Mouse (Mus musculus) hindbrain, embryonic 16.5 days (tissue): ENCODE data around the gene Vgll4. TPM values are rescaled to one million over a fixed set of nuclear protein-coding genes. Genes with fewer than 3 reads are reported as not detected.

Experiments
- ATAC-seq: fragments of 200-750 bp; cut with Nextera tagmentation; 2 replicates; pipeline ENCODE4 v1.8.0; 2017; ENCODE audit warnings: moderate TSS enrichment, moderate library complexity
- H3K27ac ChIP-seq: fragments of 300-500 bp; sonication (generic); 2 replicates; pipeline ENCODE4 v1.5.1; 2014; ENCODE audit warnings: low read depth, mild to moderate bottlenecking, control low read depth, low read length, moderate library complexity
- H3K27me3 ChIP-seq: fragments of 300-500 bp; sonication (generic); replicated peaks from 2 replicates; pipeline ENCODE4 v1.6.1; 2014; ENCODE audit warnings: low read length; ENCODE audit not compliant: control insufficient read depth, insufficient read depth
- H3K36me3 ChIP-seq: fragments of 300-500 bp; sonication (generic); 2 replicates; pipeline ENCODE4 v1.6.1; 2014; ENCODE audit warnings: mild to moderate bottlenecking, low read length, moderate library complexity, mixed read lengths; ENCODE audit not compliant: control insufficient read depth, insufficient read depth
- H3K4me1 ChIP-seq: fragments of 300-500 bp; sonication (generic); 2 replicates; pipeline ENCODE4 v1.6.1; 2014; ENCODE audit warnings: low read depth, low read length; ENCODE audit not compliant: control insufficient read depth, insufficient read depth
- H3K4me2 ChIP-seq: fragments of 300-500 bp; sonication (generic); 2 replicates; pipeline ENCODE4 v1.6.1; 2014; ENCODE audit warnings: mild to moderate bottlenecking, low read length, control low read depth, moderate library complexity
- H3K4me3 ChIP-seq: fragments of 300-500 bp; sonication (generic); 2 replicates; pipeline ENCODE4 v1.5.1; 2014; ENCODE audit warnings: mild to moderate bottlenecking, low read length, control low read depth, moderate library complexity
- H3K9ac ChIP-seq: fragments of 300-500 bp; sonication (generic); 2 replicates; pipeline ENCODE4 v1.6.1; 2014; ENCODE audit warnings: low read depth, mild to moderate bottlenecking, control low read depth, low read length, moderate library complexity
- H3K9me3 ChIP-seq: fragments of 300-500 bp; sonication (generic); 2 replicates; pipeline ENCODE4 v1.6.1; 2014; ENCODE audit warnings: mild to moderate bottlenecking, low read length, moderate library complexity; ENCODE audit not compliant: control insufficient read depth
- WGBS: fragments of 180-500 bp; shearing (Covaris S2); extraction: QIAGEN DNeasy Blood & Tissue Kit; methylation state at CpG from one replicate; pipeline ENCODE4 v1.1.7; 2014; 5-methylcytosine and 5-hydroxymethylcytosine counted together
- polyA plus RNA-seq: library from polyadenylated mRNA; unstranded; fragments of >200 nt; fragmentation: Nextera tagmentation; extraction: Ambion mirVana; gene quantifications from 2 replicates; pipeline ENCODE4 v1.2.1, GENCODE M21; 2015

Gene Vgll4
- polyA plus RNA-seq, 1 experiment from 2014 or later = 62.0 TPM

DNA sequence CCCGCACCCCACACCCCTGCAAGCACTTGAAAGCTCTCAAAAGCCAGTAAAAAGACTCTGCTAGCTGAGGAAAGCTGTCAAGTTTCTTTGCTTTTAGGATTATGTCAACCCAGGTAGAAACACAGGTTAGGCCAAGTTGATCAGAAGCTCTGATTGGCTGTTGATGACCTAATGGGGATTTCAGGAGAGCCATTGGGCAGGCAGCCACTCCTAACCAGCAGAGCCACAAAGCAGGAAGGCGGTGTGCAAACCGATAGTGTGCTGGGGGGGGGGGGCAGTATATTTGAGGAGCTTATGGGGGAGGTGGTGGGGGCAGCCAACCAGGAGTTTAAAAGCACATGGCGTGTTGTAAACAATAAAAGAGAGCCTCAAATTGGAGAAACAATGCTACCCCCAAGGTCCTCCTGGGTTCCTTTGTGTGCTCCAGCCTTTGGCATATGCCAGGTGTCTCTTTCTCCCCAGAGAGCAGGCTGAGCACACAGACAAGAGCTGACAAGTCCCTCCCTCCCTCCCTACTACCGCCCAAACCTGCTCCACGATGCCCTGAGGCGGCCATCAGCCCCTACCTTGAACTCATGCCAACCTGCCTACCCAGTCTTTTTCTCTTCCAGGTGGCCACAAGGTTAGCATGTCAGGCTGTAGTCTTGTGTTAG, 18.3 kb upstream of the Vgll4 start:
- no peaks in the 10 kb centered on the region for H3K9me3 ChIP-seq
- H3K4me3 ChIP-seq = no peak overlapping the region
- no peak overlapping the region for H3K4me2 ChIP-seq
- no peaks in the 10 kb centered on the region for H3K4me1 ChIP-seq
- ATAC-seq = no peak
- no peak overlapping the region for H3K27ac ChIP-seq
- H3K27me3 ChIP-seq = no peaks in the 10 kb centered on the region
- H3K9ac ChIP-seq = no peak overlapping the region
- no peaks in the 10 kb centered on the region for H3K36me3 ChIP-seq
- WGBS = 47% methylated on average over 7 of the region's 7 CpGs

GRCm38 (mm10) chr6:114982671-114983070, 12.9 kb upstream of the Vgll4 start:
- no peak overlapping the region for H3K27ac ChIP-seq
- no peak overlapping the region for H3K4me2 ChIP-seq
- no peak overlapping the region for H3K4me3 ChIP-seq
- H3K4me1 ChIP-seq = no peaks in the 10 kb centered on the region
- H3K27me3 ChIP-seq = no peaks in the 10 kb centered on the region
- H3K36me3 ChIP-seq = no peaks in the 10 kb centered on the region
- H3K9me3 ChIP-seq = no peaks in the 10 kb centered on the region
- H3K9ac ChIP-seq = no peak overlapping the region
- 87% methylated on average over 7 of the region's 7 CpGs for WGBS
- no peak for ATAC-seq

GRCm38 (mm10) chr6:114979715-114980114, 9.9 kb upstream of the Vgll4 start:
- Histone ChIP-seq H3K27ac (no peak overlapping the region), H3K9me3 (no peaks in the 10 kb centered on the region), H3K9ac (no peak overlapping the region), H3K27me3 (no peaks in the 10 kb centered on the region), H3K36me3 (no peaks in the 10 kb centered on the region), H3K4me3 (no peak overlapping the region), H3K4me2 (no peak overlapping the region), H3K4me1 (no peaks in the 10 kb centered on the region)
- 79% methylated on average over 1 of the region's 1 CpGs for WGBS
- ATAC-seq = no peak

GRCm38 (mm10) chr6:114976915-114977419, 7.2 kb upstream of the Vgll4 start:
- H3K4me1 ChIP-seq = no peaks in the 10 kb centered on the region
- 88% methylated on average over 7 of the region's 7 CpGs for WGBS
- no peak overlapping the region for H3K9ac ChIP-seq
- H3K27me3 ChIP-seq = no peaks in the 10 kb centered on the region
- H3K27ac ChIP-seq = no peak overlapping the region
- no peak overlapping the region for H3K4me2 ChIP-seq
- no peak overlapping the region for H3K4me3 ChIP-seq
- H3K36me3 ChIP-seq = no peaks in the 10 kb centered on the region
- ATAC-seq = no peak
- no peaks in the 10 kb centered on the region for H3K9me3 ChIP-seq

GRCm38 (mm10) chr6:114974331-114974730, 4.5 kb upstream of the Vgll4 start:
- ATAC-seq = no peak
- no peaks in the 10 kb centered on the region for H3K9me3 ChIP-seq
- H3K9ac ChIP-seq = no peak overlapping the region
- WGBS = 81% methylated on average over 1 of the region's 1 CpGs
- H3K4me3 ChIP-seq = no peak overlapping the region
- H3K4me2 ChIP-seq = no peak overlapping the region
- no peak overlapping the region for H3K27ac ChIP-seq
- no peaks in the 10 kb centered on the region for H3K36me3 ChIP-seq
- H3K4me1 ChIP-seq = peaks cover 6% of the 10 kb centered on the region; the same call in 1 of the 2 replicates
- H3K27me3 ChIP-seq = no peaks in the 10 kb centered on the region

DNA sequence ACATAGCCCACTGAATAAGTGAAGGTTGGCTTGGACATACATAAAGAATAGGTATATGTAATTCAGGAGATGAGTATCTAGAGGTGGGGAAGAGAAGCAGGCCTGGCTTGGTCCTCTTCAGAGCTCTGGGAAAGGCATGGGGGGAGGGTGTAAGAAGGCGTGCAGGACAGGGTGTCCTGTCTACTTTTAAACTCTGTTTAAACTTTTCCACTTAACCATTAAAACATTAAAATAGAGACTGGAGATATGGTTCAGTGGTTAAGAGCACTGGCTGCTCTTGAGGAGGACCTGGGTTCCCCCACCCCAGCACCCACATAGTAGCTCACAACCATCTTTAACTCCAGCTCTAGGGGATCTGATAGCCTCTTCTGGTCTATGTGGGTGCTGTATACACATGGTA, 3.2 kb upstream of the Vgll4 start:
- no peak for ATAC-seq
- Histone ChIP-seq H3K4me1 (peaks cover 7% of the 10 kb centered on the region; the same call in 1 of the 2 replicates), H3K27ac (no peak overlapping the region), H3K4me3 (no peak overlapping the region), H3K27me3 (no peaks in the 10 kb centered on the region), H3K4me2 (no peak overlapping the region), H3K36me3 (no peaks in the 10 kb centered on the region), H3K9me3 (no peaks in the 10 kb centered on the region), H3K9ac (no peak overlapping the region)
- 81% methylated on average over 1 of the region's 1 CpGs for WGBS

- WGBS = 69% methylated on average over 5 of the region's 5 CpGs
- Histone ChIP-seq H3K36me3 (no peaks in the 10 kb centered on the region), H3K27ac (no peak overlapping the region), H3K4me3 (no peak overlapping the region), H3K9me3 (no peaks in the 10 kb centered on the region), H3K4me2 (no peak overlapping the region), H3K27me3 (no peaks in the 10 kb centered on the region), H3K4me1 (peaks cover 11% of the 10 kb centered on the region), H3K9ac (no peak overlapping the region)
- no peak for ATAC-seq
Observed at GRCm38 (mm10) chr6:114970895-114971294, 1.1 kb upstream of the Vgll4 start.

DNA sequence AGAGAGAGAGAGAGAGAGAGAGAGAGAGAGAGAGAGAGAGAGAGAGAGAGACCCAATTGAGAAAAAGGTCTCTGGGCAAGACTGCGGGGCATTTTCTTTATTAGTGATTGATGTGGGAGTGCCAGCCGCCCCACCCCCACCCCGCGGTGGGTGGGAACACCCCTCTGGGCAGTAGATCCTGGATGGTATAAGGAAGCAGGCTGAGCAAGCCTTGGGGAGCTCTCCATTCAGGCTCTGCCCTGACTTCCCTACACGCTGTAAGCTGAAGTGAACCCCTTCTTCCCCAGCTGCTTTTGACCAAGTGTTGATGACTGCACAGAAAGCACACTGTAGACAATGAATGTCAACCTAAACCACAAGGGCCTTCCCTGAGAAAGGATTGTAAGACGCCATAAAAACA, 592 bp upstream of the Vgll4 start:
- no peaks in the 10 kb centered on the region for H3K36me3 ChIP-seq
- no peak for ATAC-seq
- no peaks in the 10 kb centered on the region for H3K27me3 ChIP-seq
- peak overlapping the region; percentile 78 for H3K4me3 ChIP-seq
- whole genome bisulfite sequencing = 14% methylated on average over 6 of the region's 6 CpGs
- H3K9me3 ChIP-seq = no peaks in the 10 kb centered on the region
- H3K9ac ChIP-seq = no peak overlapping the region
- H3K4me1 ChIP-seq = peaks cover 11% of the 10 kb centered on the region
- no peak overlapping the region for H3K27ac ChIP-seq
- H3K4me2 ChIP-seq = peak overlapping the region; percentile 94

GRCm38 (mm10) chr6:114968361-114969212, 1.2 kb downstream of the Vgll4 start:
- Histone ChIP-seq H3K4me1 (peaks cover 11% of the 10 kb centered on the region), H3K9ac (peak overlapping the region; percentile 85), H3K9me3 (no peaks in the 10 kb centered on the region), H3K27ac (peak overlapping the region; percentile 81), H3K36me3 (no peaks in the 10 kb centered on the region), H3K4me3 (peak overlapping the region; percentile 78), H3K4me2 (peak overlapping the region; percentile 94), H3K27me3 (no peaks in the 10 kb centered on the region)
- peak; percentile 84 for ATAC-seq
- WGBS = under 1% methylated on average over 71 of the region's 82 CpGs
